Mouse (Mus musculus) heart, embryonic 11.5 days (tissue): ENCODE data around the gene Plcg2. TPM values are rescaled to one million over a fixed set of nuclear protein-coding genes. Genes with fewer than 3 reads are reported as not detected.

ENCODE experiments used
- ATAC-seq: fragments of 200-750 bp; cut with Nextera tagmentation; replicated peaks from 2 replicates; pipeline ENCODE4 v1.8.0; 2017; ENCODE audit warnings: moderate library complexity; ENCODE audit not compliant: insufficient number of reproducible peaks, low FRiP score, low TSS enrichment
- H3K27ac ChIP-seq: fragments of 300-500 bp; sonication (generic); 2 replicates; pipeline ENCODE4 v1.5.1; 2014; ENCODE audit warnings: mild to moderate bottlenecking, low read depth, low read length
- H3K27me3 ChIP-seq: fragments of 300-500 bp; sonication (generic); 2 replicates; pipeline ENCODE4 v1.6.1; 2014; ENCODE audit warnings: mild to moderate bottlenecking, low read length, mixed read lengths; ENCODE audit not compliant: control insufficient read depth, insufficient read depth
- H3K36me3 ChIP-seq: fragments of 300-500 bp; sonication (generic); 2 replicates; pipeline ENCODE4 v1.6.1; 2014; ENCODE audit warnings: mild to moderate bottlenecking, low read length, moderate library complexity, mixed read lengths; ENCODE audit not compliant: control insufficient read depth, insufficient read depth
- H3K4me1 ChIP-seq: fragments of 300-500 bp; sonication (generic); 2 replicates; pipeline ENCODE4 v1.6.1; 2014; ENCODE audit warnings: low read length; ENCODE audit not compliant: control insufficient read depth, insufficient read depth
- H3K4me2 ChIP-seq: fragments of 300-500 bp; sonication (generic); 2 replicates; pipeline ENCODE4 v1.6.1; 2014; ENCODE audit warnings: mild to moderate bottlenecking, moderate library complexity
- H3K4me3 ChIP-seq: fragments of 300-500 bp; sonication (generic); 2 replicates; pipeline ENCODE4 v1.5.1; 2014; ENCODE audit warnings: low read depth, low read length
- H3K9ac ChIP-seq: fragments of 300-500 bp; sonication (generic); 2 replicates; pipeline ENCODE4 v1.6.1; 2014; ENCODE audit warnings: mild to moderate bottlenecking, low read depth, low read length, moderate library complexity
- H3K9me3 ChIP-seq: fragments of 300-500 bp; sonication (generic); replicated peaks from 2 replicates; pipeline ENCODE4 v1.6.1; 2016; ENCODE audit warnings: low read length; ENCODE audit not compliant: control insufficient read depth
- WGBS: fragments of 180-500 bp; shearing (Covaris S2); extraction: QIAGEN DNeasy Blood & Tissue Kit; methylation state at CpG from one replicate; pipeline ENCODE4 v1.1.7; 2014; ENCODE audit not compliant: insufficient replicate concordance; 5-methylcytosine and 5-hydroxymethylcytosine counted together
- polyA plus RNA-seq: library from polyadenylated mRNA; unstranded; fragments of >200 nt; fragmentation: Nextera tagmentation; extraction: Ambion mirVana; gene quantifications from 2 replicates; pipeline ENCODE4 v1.2.1, GENCODE M21; 2014

Plcg2 gene
- polyA plus RNA-seq, 1 experiment from 2014 or later: 4.7 TPM

DNA sequence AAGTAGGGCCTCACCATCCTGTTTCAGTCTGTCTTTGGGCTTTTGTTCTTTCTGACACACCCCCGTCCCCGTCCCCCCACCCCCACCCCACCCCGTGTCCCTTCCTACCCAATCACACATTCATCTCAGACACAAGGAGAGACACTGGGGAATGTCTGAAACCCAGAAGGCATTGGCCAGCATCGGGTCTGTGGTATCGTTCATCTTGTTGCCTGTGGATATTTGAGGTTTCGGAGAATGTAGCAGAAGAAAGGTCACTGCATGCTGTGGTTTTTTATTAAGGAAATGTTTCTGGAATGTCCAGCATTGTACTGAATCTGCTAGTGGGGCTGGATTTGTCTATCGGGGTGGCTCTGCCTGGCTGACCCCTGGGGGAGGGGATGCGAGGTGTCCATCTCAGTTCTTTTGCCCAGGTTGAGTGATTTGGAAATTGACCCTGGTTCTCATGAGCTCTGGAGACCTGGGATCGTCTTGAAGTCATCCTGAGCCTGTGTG is 78.2 kb downstream of the Plcg2 start:
- WGBS: 77% methylated on average over 9 of the region's 9 CpGs
- no peaks in the 10 kb centered on the region for H3K36me3 ChIP-seq
- H3K4me3 ChIP-seq: no peak overlapping the region
- no peak overlapping the region for H3K4me2 ChIP-seq
- H3K4me1 ChIP-seq: no peaks in the 10 kb centered on the region
- no peaks in the 10 kb centered on the region for H3K9me3 ChIP-seq
- no peak overlapping the region for H3K9ac ChIP-seq
- no peak overlapping the region for H3K27ac ChIP-seq
- ATAC-seq: no peak
- H3K27me3 ChIP-seq: no peaks in the 10 kb centered on the region

DNA sequence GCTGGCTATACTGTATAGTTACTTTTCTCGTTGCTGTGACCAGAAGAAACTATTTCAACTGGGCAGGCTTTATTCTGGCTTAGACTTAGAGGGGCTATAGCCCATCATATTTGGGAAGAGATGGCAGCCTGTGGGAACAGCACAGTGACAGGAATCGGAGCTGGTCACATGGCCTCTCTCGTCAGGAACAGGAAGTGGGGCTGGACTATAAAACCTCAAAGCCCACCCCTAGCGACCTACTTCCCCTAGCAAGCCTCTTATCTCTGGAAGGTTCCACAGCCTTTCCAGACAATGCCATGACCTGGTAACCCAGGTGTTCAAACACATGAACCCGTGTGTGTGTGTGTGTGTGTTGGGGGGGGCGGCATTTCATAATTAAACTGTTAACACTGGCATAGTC is 79.0 kb downstream of the Plcg2 start:
- Histone ChIP-seq H3K27ac (no peak overlapping the region), H3K9ac (no peak overlapping the region), H3K4me2 (no peak overlapping the region), H3K4me1 (no peaks in the 10 kb centered on the region), H3K4me3 (no peak overlapping the region), H3K9me3 (no peaks in the 10 kb centered on the region), H3K36me3 (no peaks in the 10 kb centered on the region), H3K27me3 (no peaks in the 10 kb centered on the region)
- 70% methylated on average over 6 of the region's 6 CpGs for WGBS
- ATAC-seq: no peak

DNA sequence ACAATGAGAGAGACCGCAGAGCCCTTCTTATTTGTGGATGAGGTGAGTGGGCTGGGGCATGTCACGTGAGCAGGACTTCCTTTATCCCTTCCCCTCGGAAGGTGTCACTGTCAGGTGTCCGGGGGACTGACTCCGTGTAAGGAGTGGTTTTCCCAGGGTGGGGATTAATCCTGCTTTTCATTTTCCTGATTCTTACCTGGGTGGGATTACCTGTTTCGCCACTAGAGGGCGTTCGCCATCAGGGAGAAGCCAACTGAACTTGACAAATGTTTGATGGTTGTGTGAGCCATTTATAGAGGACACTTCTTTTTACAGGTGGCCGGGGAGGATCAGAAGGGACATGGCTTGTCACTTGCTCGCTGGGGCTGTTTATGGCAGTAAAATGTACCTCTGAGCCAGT is 79.8 kb downstream of the Plcg2 start:
- WGBS: 56% methylated on average over 10 of the region's 10 CpGs
- H3K9ac ChIP-seq: no peak overlapping the region
- H3K4me1 ChIP-seq: no peaks in the 10 kb centered on the region
- no peak for ATAC-seq
- H3K9me3 ChIP-seq: no peaks in the 10 kb centered on the region; the same call in 1 of the 2 replicates
- H3K4me3 ChIP-seq: no peak overlapping the region
- H3K36me3 ChIP-seq: no peaks in the 10 kb centered on the region
- no peak overlapping the region for H3K4me2 ChIP-seq
- no peaks in the 10 kb centered on the region for H3K27me3 ChIP-seq
- no peak overlapping the region for H3K27ac ChIP-seq

DNA sequence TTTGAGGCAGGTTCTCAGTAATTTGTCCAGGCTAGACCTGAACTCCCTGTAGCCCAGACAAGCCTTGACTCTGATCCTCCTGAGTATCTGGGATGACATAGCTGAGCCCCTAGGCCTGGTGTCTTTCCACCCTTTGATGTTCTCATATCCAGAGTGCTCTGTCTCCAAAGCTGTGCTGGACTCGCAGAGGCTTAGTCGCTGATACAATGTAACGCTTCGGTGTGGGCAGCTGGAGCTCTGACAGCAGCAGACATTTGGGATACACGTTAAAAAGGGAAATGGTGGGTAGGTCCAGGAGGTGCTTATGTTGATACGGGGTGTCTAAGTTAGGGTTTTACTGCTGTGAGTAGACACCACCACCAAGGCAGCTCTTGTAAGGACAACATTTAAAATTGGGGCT is 80.8 kb downstream of the Plcg2 start:
- Histone ChIP-seq H3K27ac (no peak overlapping the region), H3K36me3 (no peaks in the 10 kb centered on the region), H3K4me2 (no peak overlapping the region), H3K27me3 (no peaks in the 10 kb centered on the region), H3K4me3 (no peak overlapping the region), H3K9me3 (no peaks in the 10 kb centered on the region; the same call in 1 of the 2 replicates), H3K4me1 (no peaks in the 10 kb centered on the region), H3K9ac (no peak overlapping the region)
- 83% methylated on average over 6 of the region's 6 CpGs for WGBS
- ATAC-seq: no peak

DNA sequence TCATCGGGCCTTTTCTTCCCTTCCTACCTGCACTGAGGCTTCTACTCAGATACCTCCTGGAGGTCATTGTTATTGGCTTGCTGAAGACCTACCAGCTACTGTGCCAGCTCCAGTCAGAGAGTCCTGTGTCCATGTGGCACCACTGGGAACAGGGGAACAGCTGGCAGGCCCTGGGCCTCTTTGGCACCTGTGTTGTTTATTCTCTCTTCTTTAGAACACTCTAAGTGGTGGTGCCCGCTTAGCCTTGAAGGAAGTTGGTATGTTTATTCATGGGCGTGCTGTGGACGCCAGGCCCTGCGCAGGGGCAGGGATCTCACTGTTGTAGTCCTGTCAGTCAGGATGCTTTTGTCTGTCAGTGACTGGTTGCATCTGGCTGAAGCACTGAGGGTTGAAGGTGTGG is 95.8 kb downstream of the Plcg2 start:
- Histone ChIP-seq H3K9me3 (0 out of 2 replicates have a peak, but pooled peaks cover 4% of the 10 kb centered on the region), H3K27ac (no peak overlapping the region), H3K4me1 (no peaks in the 10 kb centered on the region), H3K9ac (no peak overlapping the region), H3K36me3 (0 out of 2 replicates have a peak, but pooled peaks cover 2% of the 10 kb centered on the region), H3K4me3 (no peak overlapping the region), H3K4me2 (no peak overlapping the region), H3K27me3 (no peaks in the 10 kb centered on the region)
- no peak for ATAC-seq
- 87% methylated on average over 5 of the region's 5 CpGs for WGBS

DNA sequence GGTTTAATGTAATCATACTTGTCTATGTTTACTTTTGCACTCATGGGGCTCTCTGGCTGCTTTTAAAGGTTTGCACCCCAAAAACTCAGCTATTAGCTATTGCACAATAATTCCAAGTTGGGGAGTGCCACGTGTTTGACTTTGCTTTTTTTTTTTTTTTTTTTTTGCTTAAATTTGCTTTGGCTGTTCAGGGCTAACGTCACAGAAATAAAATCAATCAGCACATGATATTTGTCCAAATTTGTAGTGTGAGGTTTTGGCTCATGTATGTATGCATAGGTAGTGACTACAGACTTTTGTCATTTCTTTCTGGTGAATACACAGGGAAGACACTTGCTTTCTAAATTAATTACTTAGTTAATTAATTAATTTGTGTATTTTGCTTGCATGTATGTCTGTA is 96.9 kb downstream of the Plcg2 start:
- WGBS: 84% methylated on average over 2 of the region's 2 CpGs
- ATAC-seq: no peak
- no peak overlapping the region for H3K27ac ChIP-seq

DNA sequence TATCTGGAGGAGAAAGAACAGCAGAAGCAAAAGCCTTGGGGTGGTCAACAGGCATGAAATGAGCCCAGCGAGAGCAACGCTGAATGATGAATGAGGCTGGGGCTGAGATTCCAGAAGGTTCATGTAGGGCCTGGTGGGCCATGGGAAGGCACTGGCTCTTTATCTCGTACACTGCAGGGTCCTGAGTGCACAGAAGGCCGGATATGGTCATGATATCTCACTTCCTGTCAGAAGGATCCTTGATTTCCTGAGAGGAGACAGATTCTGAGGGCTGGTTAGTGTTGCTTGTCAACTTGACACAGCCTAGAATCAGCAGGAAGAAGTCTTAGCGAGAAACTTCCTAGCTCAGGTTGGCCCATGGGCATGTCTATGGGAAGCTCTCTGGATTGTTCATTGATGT is 98.7 kb downstream of the Plcg2 start:
- no peaks in the 10 kb centered on the region for H3K27me3 ChIP-seq
- H3K9me3 ChIP-seq: 0 out of 2 replicates have a peak, but pooled peaks cover 4% of the 10 kb centered on the region
- no peak overlapping the region for H3K4me3 ChIP-seq
- ATAC-seq: no peak
- 43% methylated on average over 5 of the region's 5 CpGs for WGBS
- H3K9ac ChIP-seq: no peak overlapping the region
- H3K36me3 ChIP-seq: 0 out of 2 replicates have a peak, but pooled peaks cover 2% of the 10 kb centered on the region
- 0 out of 2 replicates have a peak overlapping the region, but pooled peaks have one; percentile 29 for H3K27ac ChIP-seq
- H3K4me1 ChIP-seq: no peaks in the 10 kb centered on the region
- no peak overlapping the region for H3K4me2 ChIP-seq

More for the DNA sequence above, 96.9 kb downstream of the Plcg2 start:
- no peak overlapping the region for H3K4me3 ChIP-seq
- 0 out of 2 replicates have a peak, but pooled peaks cover 4% of the 10 kb centered on the region for H3K9me3 ChIP-seq
- H3K9ac ChIP-seq: no peak overlapping the region
- no peaks in the 10 kb centered on the region for H3K27me3 ChIP-seq
- H3K4me2 ChIP-seq: no peak overlapping the region
- no peaks in the 10 kb centered on the region for H3K4me1 ChIP-seq
- 0 out of 2 replicates have a peak, but pooled peaks cover 2% of the 10 kb centered on the region for H3K36me3 ChIP-seq

DNA sequence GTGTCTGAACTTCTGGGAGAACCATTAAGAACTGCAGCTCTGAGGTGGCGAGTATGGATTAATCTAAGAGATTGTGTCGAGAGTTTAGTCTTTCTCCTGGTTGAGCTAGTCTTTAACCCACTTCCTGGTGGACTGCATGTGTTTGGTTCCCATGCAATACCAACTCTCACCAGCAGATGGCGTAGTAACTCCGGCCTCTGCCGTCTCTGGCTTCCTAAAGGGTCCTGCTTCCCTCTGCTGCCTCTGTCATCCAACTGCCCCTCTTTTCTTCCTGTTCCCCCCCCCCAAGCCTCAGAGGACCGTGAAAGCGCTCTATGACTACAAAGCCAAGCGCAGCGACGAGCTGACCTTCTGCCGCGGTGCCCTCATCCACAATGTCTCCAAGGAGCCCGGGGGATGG is 102.7 kb downstream of the Plcg2 start:
- Histone ChIP-seq H3K27ac (no peak overlapping the region), H3K9me3 (0 out of 2 replicates have a peak, but pooled peaks cover 4% of the 10 kb centered on the region), H3K4me3 (no peak overlapping the region), H3K4me2 (no peak overlapping the region), H3K36me3 (0 out of 2 replicates have a peak, but pooled peaks cover 2% of the 10 kb centered on the region), H3K27me3 (no peaks in the 10 kb centered on the region), H3K9ac (no peak overlapping the region), H3K4me1 (no peaks in the 10 kb centered on the region)
- 72% methylated on average over 13 of the region's 13 CpGs for WGBS
- ATAC-seq: no peak

DNA sequence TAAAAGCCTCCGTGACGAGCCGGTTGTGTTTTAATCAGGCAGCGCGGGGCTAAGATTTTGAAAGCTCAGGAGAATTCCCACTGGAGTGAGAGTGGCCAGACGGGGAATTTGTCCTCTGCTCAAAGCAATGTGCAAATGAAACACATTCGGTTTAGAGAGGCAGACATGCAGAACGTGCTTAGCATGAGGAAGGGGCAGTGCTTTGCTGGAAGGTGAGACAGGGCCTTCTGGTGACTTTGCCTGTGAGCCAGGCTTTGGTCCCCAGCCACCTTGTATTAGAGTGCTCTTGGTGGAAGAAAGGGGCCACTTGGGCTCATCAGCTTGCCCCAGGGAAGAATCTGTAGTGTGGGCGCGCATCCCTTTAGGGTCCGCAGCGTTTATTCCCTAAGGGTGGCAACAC is 106.0 kb downstream of the Plcg2 start:
- Histone ChIP-seq H3K9me3 (no peaks in the 10 kb centered on the region), H3K4me2 (no peak overlapping the region), H3K9ac (no peak overlapping the region), H3K4me1 (no peaks in the 10 kb centered on the region), H3K27ac (no peak overlapping the region), H3K27me3 (no peaks in the 10 kb centered on the region), H3K36me3 (no peaks in the 10 kb centered on the region), H3K4me3 (no peak overlapping the region)
- 88% methylated on average over 12 of the region's 12 CpGs for WGBS
- no peak for ATAC-seq
